Mouse (Mus musculus): ENCODE data around the gene Tekt1. TPM values are rescaled to one million over a fixed set of nuclear protein-coding genes. Genes with fewer than 3 reads are reported as not detected.

The Tekt1 gene
- polyA plus RNA-seq (2014; fragmentation: Illumina TruSeq; extraction: RNeasy Lipid Tissue Mini Kit (QIAGEN cat#74804); ENCODE audit: low read depth, low replicate concordance), result 11.9 TPM

DNA sequence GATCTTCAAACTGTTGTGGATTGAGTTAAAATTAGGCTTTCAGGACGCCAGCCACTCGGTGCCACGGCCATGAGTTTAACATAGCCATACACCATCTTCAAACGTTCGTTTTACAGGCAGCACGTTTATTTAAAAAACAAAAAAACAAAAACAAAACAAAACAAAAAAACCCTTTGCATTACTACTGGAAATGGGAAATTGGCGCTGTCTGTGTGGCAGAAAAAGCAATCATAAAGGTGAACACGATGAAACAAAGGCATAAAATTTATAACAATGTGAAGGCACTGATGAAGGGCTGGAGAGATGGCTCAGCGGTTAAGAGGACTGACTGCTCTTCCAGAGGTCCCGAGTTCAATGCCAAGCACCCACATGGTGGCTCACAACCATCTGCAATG is at the start of gene Tekt1:
Gene Tekt1, minus strand, starts transcription at position 96 of the 395 bp plus-strand sequence.

DNA sequence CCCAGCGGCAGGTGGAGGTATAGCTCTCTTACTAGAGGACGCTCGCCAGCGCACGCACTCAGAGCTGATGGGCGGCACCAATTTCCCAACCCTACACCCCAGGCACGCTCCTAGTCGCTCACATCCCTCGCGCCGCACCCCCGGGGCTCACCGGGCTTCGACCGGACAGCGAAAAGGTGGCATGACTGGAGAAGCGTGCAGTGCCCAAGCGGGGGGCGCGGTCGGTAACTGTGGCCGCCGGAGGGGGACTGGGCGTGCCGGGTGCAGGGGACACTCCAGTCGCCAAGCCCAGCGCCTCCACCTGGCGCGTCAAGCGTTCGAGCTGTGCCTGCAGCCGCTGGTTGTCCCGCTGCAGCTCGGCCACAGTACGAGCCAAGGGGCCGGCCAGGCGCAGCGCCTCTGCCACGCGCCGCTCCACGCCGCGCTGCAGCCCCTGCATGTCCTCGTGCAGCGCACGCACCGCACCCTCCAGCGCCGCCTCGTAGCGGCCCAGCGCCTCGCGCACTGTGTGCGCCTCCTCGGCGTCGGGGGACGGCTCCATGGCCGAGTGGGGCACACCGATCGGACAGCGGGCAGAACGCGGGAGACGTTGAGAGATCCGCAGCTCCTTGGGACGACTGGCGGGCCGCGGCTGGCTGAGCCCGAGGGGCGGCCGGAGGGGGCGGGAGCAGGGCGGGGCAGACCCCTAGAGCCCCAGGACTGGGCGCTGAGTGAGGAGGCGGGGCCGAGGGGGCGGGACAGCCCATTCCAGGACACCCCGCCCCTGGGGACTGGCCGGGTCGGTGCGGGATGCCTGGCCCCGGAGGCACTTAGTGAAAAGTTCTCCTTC is 49.1 kb upstream of the Tekt1 start, which contains the start of gene Smtnl2:
Gene Smtnl2, minus strand, starts transcription at position 621 of the 829 bp plus-strand sequence.

DNA sequence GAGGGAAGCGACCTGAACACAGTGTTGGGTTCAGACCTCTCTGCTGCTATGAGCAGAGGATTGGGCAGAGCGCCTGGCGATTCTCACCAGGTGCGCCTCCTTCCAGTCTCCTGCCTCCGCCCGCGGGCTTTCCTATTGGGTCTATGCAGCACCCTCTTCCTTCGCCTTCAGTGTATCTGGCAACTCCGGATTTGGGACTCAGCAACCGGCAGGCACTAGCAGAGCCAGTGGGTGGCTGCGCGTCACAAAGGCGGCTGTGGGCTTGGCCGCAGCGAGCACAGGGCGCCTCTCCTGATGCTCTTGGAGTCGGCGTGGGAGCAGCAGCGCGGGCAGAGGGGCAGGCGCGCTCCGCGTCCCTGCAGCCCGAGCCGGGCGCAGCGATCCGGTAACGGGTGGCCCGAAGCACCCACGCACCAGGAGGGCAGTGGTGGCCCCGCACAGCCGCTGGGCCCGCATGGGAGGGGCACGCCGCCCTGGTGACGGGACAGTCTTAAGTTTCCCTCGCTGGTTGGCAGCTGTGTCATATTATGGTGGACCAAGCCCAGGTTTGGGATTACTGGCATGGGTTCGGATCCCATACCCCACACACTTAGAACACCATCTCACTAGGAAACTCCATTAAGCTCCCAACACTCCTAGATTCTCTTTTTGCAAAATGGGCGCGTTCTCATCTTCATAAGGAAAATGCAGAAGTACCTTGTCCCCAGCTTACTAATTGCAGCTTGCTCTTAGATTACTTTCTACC is 47.9 kb downstream of the Tekt1 start, which contains the start of gene Fbxo39:
Gene Fbxo39, plus strand, starts transcription at position 294 of the 745 bp plus-strand sequence.

DNA sequence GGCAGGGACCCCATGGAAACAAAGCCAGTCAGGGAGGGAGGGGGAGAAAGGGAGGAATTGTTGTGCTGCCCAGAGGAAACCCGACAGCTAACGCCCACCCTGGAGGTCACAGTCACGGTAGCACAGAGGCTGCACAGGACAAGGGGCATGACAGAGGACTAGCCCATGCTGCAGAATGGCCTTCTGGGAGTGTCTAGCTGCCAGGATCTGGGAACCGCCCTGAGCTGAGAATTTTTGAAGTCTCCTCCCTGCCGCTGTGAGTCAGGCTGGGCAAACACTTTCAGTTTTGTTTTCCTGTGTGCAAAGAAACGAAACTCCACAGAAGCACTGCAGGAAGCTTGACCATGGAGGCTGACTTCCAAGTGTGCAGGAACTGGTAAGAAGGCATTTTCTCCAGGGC is 60.9 kb downstream of the Tekt1 start, which contains the start of gene Xaf1:
Gene Xaf1, plus strand, starts transcription at position 296 of the 400 bp plus-strand sequence.

Other genes starting within 250 kb of the Tekt1 start
- 2.4 TPM for gene Pitpnm3, start 226.7 kb downstream of the Tekt1 start, polyA plus RNA-seq (2014; fragmentation: Illumina TruSeq; extraction: RNeasy Lipid Tissue Mini Kit (QIAGEN cat#74804); ENCODE audit: low read depth, low replicate concordance)
- gene Gm43951, start 155.6 kb downstream of the Tekt1 start, polyA plus RNA-seq (2014; fragmentation: Illumina TruSeq; extraction: RNeasy Lipid Tissue Mini Kit (QIAGEN cat#74804); ENCODE audit: low read depth, low replicate concordance), result 0.62 TPM
- gene 4933427D14Rik, start 155.0 kb downstream of the Tekt1 start, polyA plus RNA-seq (2014; fragmentation: Illumina TruSeq; extraction: RNeasy Lipid Tissue Mini Kit (QIAGEN cat#74804); ENCODE audit: low read depth, low replicate concordance), result 10.2 TPM
- gene Txndc17, start 154.9 kb downstream of the Tekt1 start, polyA plus RNA-seq (2014; fragmentation: Illumina TruSeq; extraction: RNeasy Lipid Tissue Mini Kit (QIAGEN cat#74804); ENCODE audit: low read depth, low replicate concordance), result 128 TPM
- gene Med31, start 146.8 kb downstream of the Tekt1 start, polyA plus RNA-seq (2014; fragmentation: Illumina TruSeq; extraction: RNeasy Lipid Tissue Mini Kit (QIAGEN cat#74804); ENCODE audit: low read depth, low replicate concordance), result 15.8 TPM
- 0.65 TPM for gene Slc13a5, start 95.2 kb downstream of the Tekt1 start, polyA plus RNA-seq (2014; fragmentation: Illumina TruSeq; extraction: RNeasy Lipid Tissue Mini Kit (QIAGEN cat#74804); ENCODE audit: low read depth, low replicate concordance)
- gene Xaf1, start 60.8 kb downstream of the Tekt1 start, polyA plus RNA-seq (2014; fragmentation: Illumina TruSeq; extraction: RNeasy Lipid Tissue Mini Kit (QIAGEN cat#74804); ENCODE audit: low read depth, low replicate concordance), result 23.9 TPM
- 0.93 TPM for gene Fbxo39, start 48.0 kb downstream of the Tekt1 start, polyA plus RNA-seq (2014; fragmentation: Illumina TruSeq; extraction: RNeasy Lipid Tissue Mini Kit (QIAGEN cat#74804); ENCODE audit: low read depth, low replicate concordance)
- gene Smtnl2, start 49.3 kb upstream of the Tekt1 start, polyA plus RNA-seq (2014; fragmentation: Illumina TruSeq; extraction: RNeasy Lipid Tissue Mini Kit (QIAGEN cat#74804); ENCODE audit: low read depth, low replicate concordance), result 19.5 TPM
- 0.84 TPM for gene Ggt6, start 73.1 kb upstream of the Tekt1 start, polyA plus RNA-seq (2014; fragmentation: Illumina TruSeq; extraction: RNeasy Lipid Tissue Mini Kit (QIAGEN cat#74804); ENCODE audit: low read depth, low replicate concordance)
- gene Mybbp1a, start 78.9 kb upstream of the Tekt1 start, polyA plus RNA-seq (2014; fragmentation: Illumina TruSeq; extraction: RNeasy Lipid Tissue Mini Kit (QIAGEN cat#74804); ENCODE audit: low read depth, low replicate concordance), result 43.2 TPM
- gene Spns2, start 127.5 kb upstream of the Tekt1 start, polyA plus RNA-seq (2014; fragmentation: Illumina TruSeq; extraction: RNeasy Lipid Tissue Mini Kit (QIAGEN cat#74804); ENCODE audit: low read depth, low replicate concordance), result 18.1 TPM
- gene Spns3, start 188.1 kb upstream of the Tekt1 start, polyA plus RNA-seq (2014; fragmentation: Illumina TruSeq; extraction: RNeasy Lipid Tissue Mini Kit (QIAGEN cat#74804); ENCODE audit: low read depth, low replicate concordance), result 1.2 TPM
- 23.2 TPM for gene Ube2g1, start 244.8 kb upstream of the Tekt1 start, polyA plus RNA-seq (2014; fragmentation: Illumina TruSeq; extraction: RNeasy Lipid Tissue Mini Kit (QIAGEN cat#74804); ENCODE audit: low read depth, low replicate concordance)

Measured in adipose tissue, adult 10 weeks (tissue).